Mouse (Mus musculus): Measurements from ENCODE around the gene Trnau1ap. TPM values are rescaled to one million over a fixed set of nuclear protein-coding genes. Genes with fewer than 3 reads are reported as not detected.

The Trnau1ap gene
- polyA plus RNA-seq (2016; fragmentation: Nextera tagmentation; extraction: Ambion mirVana) = 83.5 and 83.8 TPM in 2 replicates

DNA sequence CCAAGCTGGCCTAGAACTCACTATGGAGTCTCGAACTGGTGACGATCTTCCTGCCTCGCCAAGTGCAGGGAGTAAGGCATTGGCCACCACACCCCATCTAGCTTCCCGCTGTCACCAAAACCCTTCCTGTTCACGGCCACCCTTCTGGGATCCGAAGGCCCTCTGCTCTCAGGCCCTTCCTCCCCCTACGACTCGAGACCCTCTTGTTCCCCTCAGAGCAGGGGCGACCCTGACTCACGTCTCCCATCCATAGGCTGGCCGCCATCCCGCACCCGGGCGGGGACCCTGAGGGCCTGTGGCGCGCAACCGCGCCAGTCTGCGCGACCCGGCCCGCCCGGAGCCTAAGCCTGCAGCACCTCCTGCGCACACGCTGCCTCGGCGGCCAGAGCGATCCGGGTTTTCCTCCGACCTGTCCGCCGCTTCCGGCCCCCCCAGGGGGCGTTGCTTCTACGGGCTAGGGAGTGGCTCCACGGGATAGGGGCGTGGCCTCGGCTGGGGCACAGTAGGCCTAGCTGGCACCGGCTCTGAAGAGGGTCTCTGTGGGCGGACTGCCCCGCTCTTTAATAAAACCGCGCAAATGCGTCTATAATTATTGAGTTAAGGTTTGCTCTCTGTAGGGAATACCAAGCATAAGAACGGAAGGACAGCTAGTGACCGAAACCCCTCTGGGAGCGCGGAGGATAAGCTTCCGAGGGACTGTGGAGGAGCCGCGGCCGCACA lies at the start of gene Trnau1ap:
Gene Trnau1ap, minus strand, starts transcription at position 424 of the 720 bp plus-strand sequence.
- WGBS = under 1% methylated on average over 52 of the region's 52 CpGs
- DNase-seq (ENCODE audit: low spot score) = peak; percentile 97
- peaks cover 20% of the 10 kb centered on the region for H3K4me1 ChIP-seq
- peaks cover 62% of the 10 kb centered on the region for H3K36me3 ChIP-seq (replicated peaks)
- no peaks in the 10 kb centered on the region for H3K9me3 ChIP-seq
- H3K27ac ChIP-seq (replicated peaks) = peak within 1 kb of the TSS; percentile 91
- H3K4me3 ChIP-seq = peak within 1 kb of the TSS; percentile 72
- no peaks in the 10 kb centered on the region for H3K27me3 ChIP-seq (replicated peaks; ENCODE audit: low read depth, poor library complexity, severe bottlenecking)

- H3K4me3 ChIP-seq = no peak overlapping the region
- no peaks in the 10 kb centered on the region for H3K9me3 ChIP-seq
- no peak for DNase-seq (ENCODE audit: low spot score)
- no peak overlapping the region for H3K27ac ChIP-seq (replicated peaks)
- H3K27me3 ChIP-seq (replicated peaks; ENCODE audit: low read depth, poor library complexity, severe bottlenecking) = no peaks in the 10 kb centered on the region
- 82% methylated on average over 1 of the region's 1 CpGs for WGBS
- H3K36me3 ChIP-seq (replicated peaks) = peaks cover 98% of the 10 kb centered on the region
- H3K4me1 ChIP-seq = no peaks in the 10 kb centered on the region
Measured at GRCm38 (mm10) chr4:132373820-132374219, 44.5 kb upstream of the Trnau1ap start.

DNA sequence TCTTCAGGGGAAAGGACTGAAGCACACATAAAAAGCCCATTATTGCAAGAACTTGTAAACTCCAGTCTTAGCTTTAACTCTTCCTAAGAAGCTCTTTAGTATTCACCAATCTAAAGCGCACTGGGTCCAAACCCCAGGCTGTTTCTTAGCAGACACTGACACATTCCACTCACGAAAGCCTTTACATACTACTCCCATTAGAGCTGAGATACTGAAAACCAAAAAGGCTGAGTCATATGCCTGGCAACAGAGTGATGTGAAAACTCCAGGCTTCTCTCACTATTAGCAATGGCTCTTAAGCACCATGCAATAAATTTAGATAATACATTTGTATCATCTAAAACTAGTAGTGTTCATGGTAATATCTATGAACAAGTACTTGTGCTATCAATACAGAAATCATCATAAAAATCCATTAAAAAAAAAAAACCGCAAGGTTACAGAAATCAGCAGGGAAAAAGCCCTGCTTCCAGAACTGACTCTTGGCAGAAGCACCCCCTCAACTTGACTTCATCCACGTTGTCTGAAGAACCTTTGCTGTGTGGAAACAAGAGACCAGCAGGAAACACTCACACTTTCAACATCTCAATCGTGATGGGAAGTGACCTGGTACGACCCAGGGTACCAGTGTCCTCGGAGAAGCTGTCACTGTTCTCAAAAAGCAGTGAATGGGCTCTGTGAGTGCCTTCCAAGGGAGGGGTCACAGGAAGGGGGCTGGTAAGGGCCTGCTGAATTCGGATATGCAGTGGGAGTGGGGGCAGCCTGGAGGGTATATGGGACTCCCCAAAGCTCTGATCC lies 40.8 kb upstream of the Trnau1ap start:
- Histone ChIP-seq H3K27me3 (replicated peaks; ENCODE audit: low read depth, poor library complexity, severe bottlenecking) (no peaks in the 10 kb centered on the region), H3K4me3 (no peak overlapping the region), H3K36me3 (replicated peaks) (peaks cover 100% of the 10 kb centered on the region), H3K9me3 (no peaks in the 10 kb centered on the region), H3K27ac (replicated peaks) (no peak overlapping the region), H3K4me1 (no peaks in the 10 kb centered on the region)
- WGBS = 81% methylated on average over 8 of the region's 8 CpGs
- no peak for DNase-seq (ENCODE audit: low spot score)

DNA sequence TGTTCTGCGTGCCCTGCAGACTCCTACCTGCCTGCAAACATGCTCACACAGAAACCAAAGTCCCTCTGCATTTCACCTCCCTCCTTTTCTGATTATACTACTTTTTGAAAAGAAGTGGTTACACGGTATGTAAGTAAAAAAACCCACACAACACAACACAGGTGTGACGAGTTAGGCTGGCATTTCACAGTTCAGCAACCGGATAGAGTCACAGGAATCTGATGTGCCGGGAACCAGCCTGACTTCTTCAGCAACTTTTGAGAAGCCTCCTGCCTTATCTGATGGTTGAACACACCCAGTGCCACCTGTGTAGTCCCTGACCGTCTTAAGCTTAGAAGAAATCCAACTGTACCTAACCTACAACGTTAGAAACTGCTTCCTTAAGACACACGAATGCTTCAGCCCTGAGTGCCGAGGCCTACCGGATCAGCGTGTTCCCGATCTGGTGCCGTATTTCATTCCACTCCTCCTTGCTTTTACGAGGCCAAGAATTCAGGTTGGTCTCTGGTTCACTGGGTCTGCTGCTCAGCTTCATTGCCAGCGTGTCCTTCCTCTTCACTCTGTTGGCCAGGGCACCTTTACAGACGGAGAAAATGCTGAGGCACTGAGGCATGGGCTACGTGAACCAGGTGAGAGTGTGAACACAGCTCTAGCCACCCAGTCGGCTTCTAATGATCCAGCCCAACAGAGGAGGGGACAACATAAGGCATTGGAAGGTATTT lies 38.3 kb upstream of the Trnau1ap start:
- Histone ChIP-seq H3K4me1 (no peaks in the 10 kb centered on the region), H3K27me3 (replicated peaks; ENCODE audit: low read depth, poor library complexity, severe bottlenecking) (no peaks in the 10 kb centered on the region), H3K4me3 (no peak overlapping the region), H3K9me3 (no peaks in the 10 kb centered on the region), H3K36me3 (replicated peaks) (peaks cover 100% of the 10 kb centered on the region), H3K27ac (replicated peaks) (no peak overlapping the region)
- no peak for DNase-seq (ENCODE audit: low spot score)
- WGBS = 92% methylated on average over 18 of the region's 18 CpGs

GRCm38 (mm10) chr4:132365450-132366060 lies 36.2 kb upstream of the Trnau1ap start:
- 67% methylated on average over 13 of the region's 13 CpGs for WGBS
- Histone ChIP-seq H3K27me3 (replicated peaks; ENCODE audit: low read depth, poor library complexity, severe bottlenecking) (no peaks in the 10 kb centered on the region), H3K27ac (replicated peaks) (no peak overlapping the region), H3K36me3 (replicated peaks) (peaks cover 96% of the 10 kb centered on the region), H3K4me1 (no peaks in the 10 kb centered on the region), H3K9me3 (no peaks in the 10 kb centered on the region), H3K4me3 (no peak overlapping the region)
- DNase-seq (ENCODE audit: low spot score) = peak; percentile 43

DNA sequence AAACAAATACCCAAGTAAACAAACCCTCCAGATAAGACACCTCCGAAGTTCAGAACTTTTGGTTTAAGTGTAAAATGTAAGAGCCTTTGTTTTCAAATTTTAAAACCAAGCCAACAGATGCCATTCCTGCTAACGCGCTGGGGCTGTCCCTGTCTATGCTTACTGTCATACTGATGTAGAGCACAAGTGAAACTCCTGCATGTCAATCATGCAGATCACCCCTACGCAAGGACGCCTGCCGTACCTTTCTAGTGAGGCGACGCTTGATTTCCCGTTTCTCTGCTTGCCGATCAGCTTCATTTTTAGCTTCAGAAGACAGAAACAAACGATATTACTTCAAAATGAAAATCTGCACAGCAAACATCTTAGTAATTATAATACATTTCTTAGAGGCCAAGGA lies 34.1 kb upstream of the Trnau1ap start:
- Histone ChIP-seq H3K9me3 (no peaks in the 10 kb centered on the region), H3K4me1 (no peaks in the 10 kb centered on the region), H3K36me3 (replicated peaks) (peaks cover 96% of the 10 kb centered on the region), H3K27ac (replicated peaks) (no peak overlapping the region), H3K4me3 (no peak overlapping the region), H3K27me3 (replicated peaks; ENCODE audit: low read depth, poor library complexity, severe bottlenecking) (no peaks in the 10 kb centered on the region)
- DNase-seq (ENCODE audit: low spot score) = no peak
- WGBS = 95% methylated on average over 11 of the region's 11 CpGs

DNA sequence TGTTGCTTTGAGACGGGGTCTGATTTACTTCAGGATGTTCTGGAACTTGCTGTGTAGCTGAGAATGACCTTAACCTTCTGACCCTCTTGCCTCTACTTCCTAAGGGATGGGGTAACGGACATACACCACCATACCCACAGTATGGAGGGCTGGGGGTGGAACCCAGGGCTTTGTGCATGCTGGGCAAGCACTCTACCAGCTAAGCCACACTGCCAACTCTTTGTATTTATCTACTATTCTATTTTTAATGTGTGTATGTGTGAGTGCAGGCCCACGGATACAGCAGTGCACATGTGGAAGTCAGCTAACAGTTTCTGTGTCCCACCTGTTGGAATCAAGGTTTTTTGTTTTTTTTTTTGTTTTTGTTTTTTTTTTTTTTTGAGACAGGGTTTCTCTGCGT lies 30.2 kb upstream of the Trnau1ap start:
- Histone ChIP-seq H3K9me3 (no peaks in the 10 kb centered on the region), H3K4me3 (no peak overlapping the region), H3K4me1 (no peaks in the 10 kb centered on the region), H3K27ac (replicated peaks) (no peak overlapping the region), H3K36me3 (replicated peaks) (peaks cover 86% of the 10 kb centered on the region), H3K27me3 (replicated peaks; ENCODE audit: low read depth, poor library complexity, severe bottlenecking) (no peaks in the 10 kb centered on the region)
- DNase-seq (ENCODE audit: low spot score) = no peak
- 93% methylated on average over 4 of the region's 4 CpGs for WGBS

GRCm38 (mm10) chr4:132356170-132356569 lies 26.8 kb upstream of the Trnau1ap start:
- 37% methylated on average over 12 of the region's 12 CpGs for WGBS
- no peak for DNase-seq (ENCODE audit: low spot score)
- no peaks in the 10 kb centered on the region for H3K27me3 ChIP-seq (replicated peaks; ENCODE audit: low read depth, poor library complexity, severe bottlenecking)
- H3K27ac ChIP-seq (replicated peaks) = no peak overlapping the region
- H3K4me3 ChIP-seq = no peak overlapping the region
- peaks cover 17% of the 10 kb centered on the region for H3K4me1 ChIP-seq
- H3K9me3 ChIP-seq = no peaks in the 10 kb centered on the region
- peaks cover 69% of the 10 kb centered on the region for H3K36me3 ChIP-seq (replicated peaks)

DNA sequence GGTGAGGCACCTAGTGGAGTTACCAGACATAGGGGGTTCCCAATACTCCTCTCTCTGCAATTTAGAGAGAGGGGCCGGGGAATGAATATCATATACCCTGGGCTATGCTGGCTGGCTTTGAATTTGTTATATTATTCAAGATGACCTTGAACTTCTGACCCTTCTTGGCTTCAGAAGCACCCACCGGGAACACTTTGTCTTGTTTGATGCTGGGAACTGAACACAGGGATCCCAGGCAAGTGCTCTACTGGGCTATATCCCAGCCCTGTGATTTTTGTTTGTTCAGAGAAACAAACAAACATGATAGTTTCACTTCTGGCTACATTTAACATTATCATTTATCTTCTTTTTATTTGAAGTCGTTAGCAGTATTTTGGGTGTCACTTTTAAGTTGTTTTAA lies 26.1 kb upstream of the Trnau1ap start:
- Histone ChIP-seq H3K27ac (replicated peaks) (no peak overlapping the region), H3K27me3 (replicated peaks; ENCODE audit: low read depth, poor library complexity, severe bottlenecking) (no peaks in the 10 kb centered on the region), H3K4me3 (no peak overlapping the region), H3K36me3 (replicated peaks) (peaks cover 69% of the 10 kb centered on the region), H3K4me1 (peaks cover 19% of the 10 kb centered on the region), H3K9me3 (no peaks in the 10 kb centered on the region)
- WGBS = 86% methylated on average over 3 of the region's 3 CpGs
- no peak for DNase-seq (ENCODE audit: low spot score)

- no peak for DNase-seq (ENCODE audit: low spot score)
- no peaks in the 10 kb centered on the region for H3K9me3 ChIP-seq
- peaks cover 69% of the 10 kb centered on the region for H3K36me3 ChIP-seq (replicated peaks)
- H3K27ac ChIP-seq (replicated peaks) = no peak overlapping the region
- WGBS = 90% methylated on average over 4 of the region's 4 CpGs
- H3K4me3 ChIP-seq = no peak overlapping the region
- peaks cover 19% of the 10 kb centered on the region for H3K4me1 ChIP-seq
- H3K27me3 ChIP-seq (replicated peaks; ENCODE audit: low read depth, poor library complexity, severe bottlenecking) = no peaks in the 10 kb centered on the region
Measured at GRCm38 (mm10) chr4:132354571-132354970, 25.2 kb upstream of the Trnau1ap start.

GRCm38 (mm10) chr4:132353481-132353885 lies 24.1 kb upstream of the Trnau1ap start, which contains the start of gene Rcc1:
Gene Rcc1 (minus strand): TSS chr4:132353605.
- Histone ChIP-seq H3K4me1 (peaks cover 19% of the 10 kb centered on the region), H3K9me3 (no peaks in the 10 kb centered on the region), H3K36me3 (replicated peaks) (peaks cover 64% of the 10 kb centered on the region), H3K27ac (replicated peaks) (peak within 1 kb of the TSS; percentile 94), H3K4me3 (peak within 1 kb of the TSS; percentile 86), H3K27me3 (replicated peaks; ENCODE audit: low read depth, poor library complexity, severe bottlenecking) (no peaks in the 10 kb centered on the region)
- peak; percentile 93 for DNase-seq (ENCODE audit: low spot score)
- under 1% methylated on average over 31 of the region's 31 CpGs for WGBS

- Histone ChIP-seq H3K27ac (replicated peaks) (peak overlapping the region; percentile 94), H3K36me3 (replicated peaks) (peaks cover 56% of the 10 kb centered on the region), H3K4me1 (peaks cover 21% of the 10 kb centered on the region), H3K9me3 (no peaks in the 10 kb centered on the region), H3K27me3 (replicated peaks; ENCODE audit: low read depth, poor library complexity, severe bottlenecking) (no peaks in the 10 kb centered on the region), H3K4me3 (peak overlapping the region; percentile 86)
- peak; percentile 26 for DNase-seq (ENCODE audit: low spot score)
- under 1% methylated on average over 14 of the region's 14 CpGs for WGBS
Measured at GRCm38 (mm10) chr4:132352739-132353138, 23.4 kb upstream of the Trnau1ap start.

Measured in embryonic facial prominence, embryonic 10.5 days (tissue).